Mouse (Mus musculus): ENCODE data around the gene 2010003K11Rik. TPM values are rescaled to one million over a fixed set of nuclear protein-coding genes. Genes with fewer than 3 reads are reported as not detected.

The 2010003K11Rik gene
- polyA plus RNA-seq (2012; rRNA removed): not detected in 2 replicates

DNA sequence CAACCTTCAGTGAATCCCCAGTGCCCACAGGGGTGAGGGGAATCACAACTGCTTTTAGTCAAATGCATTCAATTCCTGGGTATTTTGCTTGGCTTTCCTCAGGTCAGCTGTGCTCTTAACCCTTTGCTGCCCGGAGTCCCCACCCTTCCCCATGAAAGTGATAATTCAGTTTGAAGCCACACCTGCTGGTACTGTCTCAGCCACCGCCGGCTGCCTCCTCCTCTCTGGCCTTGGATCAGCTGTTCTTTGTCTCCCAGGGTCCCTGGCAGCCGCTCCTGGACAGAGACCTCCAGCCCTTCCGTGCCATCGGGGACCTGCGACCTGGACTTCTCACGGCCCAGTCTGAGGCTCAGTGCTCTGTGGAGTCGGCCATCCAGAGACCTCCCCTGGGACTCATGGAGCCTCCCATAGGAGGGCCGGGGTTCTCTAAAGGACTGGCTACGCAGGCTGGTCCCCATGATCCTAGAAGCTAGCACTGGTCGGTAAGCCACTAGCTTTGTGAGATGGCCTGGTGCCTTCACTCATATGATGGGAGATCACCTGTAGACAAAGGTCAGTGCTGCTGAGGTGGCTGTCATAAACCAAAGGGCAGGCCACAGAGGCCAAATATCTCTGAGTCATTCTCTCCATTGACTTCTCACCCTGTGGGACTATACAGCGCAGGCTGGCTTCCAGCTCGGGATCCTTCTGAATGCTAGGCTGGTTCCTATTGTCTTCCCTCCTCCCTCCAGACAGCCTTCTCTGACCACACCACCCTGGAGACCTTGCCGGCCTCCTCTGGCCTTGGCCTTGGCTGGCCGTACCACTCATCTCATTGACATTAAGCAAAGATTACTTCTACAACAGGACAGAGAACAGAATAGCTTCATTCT, at the start of gene 2010003K11Rik:
Gene 2010003K11Rik (minus strand): TSS at position 522 of the 872 bp plus-strand sequence.
- no peak for TF ChIP-seq POLR2A (IDR thresholded peaks at IDR 0.05; ENCODE audit: extremely low read depth, insufficient read depth, low read length)
- Histone ChIP-seq H3K27ac (ENCODE audit: insufficient read depth, low read length) (no peak within 1 kb of the TSS), H3K4me1 (ENCODE audit: control insufficient read depth, insufficient read depth, low read length) (no peaks in the 10 kb centered on the region), H3K4me3 (ENCODE audit: insufficient read depth, low read length) (no peak within 1 kb of the TSS)

GRCm38 (mm10) chr19:4547801-4548200, 49.4 kb upstream of the 2010003K11Rik start:
- no peak for TF ChIP-seq CTCF (IDR thresholded peaks at IDR 0.05; ENCODE audit: extremely low read depth, insufficient read depth, low read length)
- no peak for TF ChIP-seq POLR2A (IDR thresholded peaks at IDR 0.05; ENCODE audit: extremely low read depth, insufficient read depth, low read length)
- H3K27ac ChIP-seq (ENCODE audit: insufficient read depth, low read length): no peak overlapping the region
- H3K4me1 ChIP-seq (ENCODE audit: control insufficient read depth, insufficient read depth, low read length): no peaks in the 10 kb centered on the region
- no peak overlapping the region for H3K4me3 ChIP-seq (ENCODE audit: insufficient read depth, low read length)

GRCm38 (mm10) chr19:4545841-4546240, 47.5 kb upstream of the 2010003K11Rik start:
- H3K27ac ChIP-seq (ENCODE audit: insufficient read depth, low read length): no peak overlapping the region
- H3K4me1 ChIP-seq (ENCODE audit: control insufficient read depth, insufficient read depth, low read length): no peaks in the 10 kb centered on the region
- no peak for TF ChIP-seq CTCF (IDR thresholded peaks at IDR 0.05; ENCODE audit: extremely low read depth, insufficient read depth, low read length)
- no peak for TF ChIP-seq POLR2A (IDR thresholded peaks at IDR 0.05; ENCODE audit: extremely low read depth, insufficient read depth, low read length)
- H3K4me3 ChIP-seq (ENCODE audit: insufficient read depth, low read length): no peak overlapping the region

- no peaks in the 10 kb centered on the region for H3K4me1 ChIP-seq (ENCODE audit: control insufficient read depth, insufficient read depth, low read length)
- H3K27ac ChIP-seq (ENCODE audit: insufficient read depth, low read length): no peak overlapping the region
- H3K4me3 ChIP-seq (ENCODE audit: insufficient read depth, low read length): no peak overlapping the region
- no peak for TF ChIP-seq POLR2A (IDR thresholded peaks at IDR 0.05; ENCODE audit: extremely low read depth, insufficient read depth, low read length)
- no peak for TF ChIP-seq CTCF (IDR thresholded peaks at IDR 0.05; ENCODE audit: extremely low read depth, insufficient read depth, low read length)
Observed at GRCm38 (mm10) chr19:4545091-4545490, 46.7 kb upstream of the 2010003K11Rik start.

DNA sequence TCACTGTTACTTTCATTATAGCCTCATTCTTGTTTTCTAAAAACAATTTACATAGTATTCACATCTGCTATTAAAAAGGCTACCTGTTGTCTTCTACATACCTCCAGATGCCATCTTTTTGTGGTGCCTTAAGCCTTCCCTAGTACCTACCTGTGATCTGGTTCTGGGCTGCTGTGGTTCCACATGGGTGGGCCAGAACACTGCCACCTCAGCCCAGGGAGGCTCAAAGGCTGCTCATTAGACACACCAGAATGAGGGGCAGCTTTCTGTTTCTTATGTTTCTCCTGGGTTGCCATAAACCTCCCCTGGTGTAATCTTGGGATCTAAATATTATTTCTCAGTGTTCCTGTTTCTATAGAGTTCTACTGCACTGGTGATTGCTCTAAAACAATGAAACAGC, 43.7 kb upstream of the 2010003K11Rik start:
- Histone ChIP-seq H3K4me3 (ENCODE audit: insufficient read depth, low read length) (no peak overlapping the region), H3K27ac (ENCODE audit: insufficient read depth, low read length) (no peak overlapping the region), H3K4me1 (ENCODE audit: control insufficient read depth, insufficient read depth, low read length) (no peaks in the 10 kb centered on the region)
- TF ChIP-seq CTCF (IDR thresholded peaks at IDR 0.05; ENCODE audit: extremely low read depth, insufficient read depth, low read length): no peak
- TF ChIP-seq POLR2A (IDR thresholded peaks at IDR 0.05; ENCODE audit: extremely low read depth, insufficient read depth, low read length): no peak

GRCm38 (mm10) chr19:4540992-4541391, 42.6 kb upstream of the 2010003K11Rik start:
- H3K4me1 ChIP-seq (ENCODE audit: control insufficient read depth, insufficient read depth, low read length): no peaks in the 10 kb centered on the region
- H3K4me3 ChIP-seq (ENCODE audit: insufficient read depth, low read length): no peak overlapping the region
- H3K27ac ChIP-seq (ENCODE audit: insufficient read depth, low read length): no peak overlapping the region
- TF ChIP-seq CTCF (IDR thresholded peaks at IDR 0.05; ENCODE audit: extremely low read depth, insufficient read depth, low read length): no peak
- no peak for TF ChIP-seq POLR2A (IDR thresholded peaks at IDR 0.05; ENCODE audit: extremely low read depth, insufficient read depth, low read length)

- Histone ChIP-seq H3K27ac (ENCODE audit: insufficient read depth, low read length) (no peak overlapping the region), H3K4me3 (ENCODE audit: insufficient read depth, low read length) (no peak overlapping the region), H3K4me1 (ENCODE audit: control insufficient read depth, insufficient read depth, low read length) (no peaks in the 10 kb centered on the region)
- TF ChIP-seq POLR2A (IDR thresholded peaks at IDR 0.05; ENCODE audit: extremely low read depth, insufficient read depth, low read length) (no peak), CTCF (IDR thresholded peaks at IDR 0.05; ENCODE audit: extremely low read depth, insufficient read depth, low read length) (no peak)
Observed at GRCm38 (mm10) chr19:4540263-4540662, 41.9 kb upstream of the 2010003K11Rik start.

GRCm38 (mm10) chr19:4536606-4537005, 38.2 kb upstream of the 2010003K11Rik start:
- TF ChIP-seq CTCF (IDR thresholded peaks at IDR 0.05; ENCODE audit: extremely low read depth, insufficient read depth, low read length) (no peak), POLR2A (IDR thresholded peaks at IDR 0.05; ENCODE audit: extremely low read depth, insufficient read depth, low read length) (no peak)
- Histone ChIP-seq H3K4me1 (ENCODE audit: control insufficient read depth, insufficient read depth, low read length) (no peaks in the 10 kb centered on the region), H3K27ac (ENCODE audit: insufficient read depth, low read length) (no peak overlapping the region), H3K4me3 (ENCODE audit: insufficient read depth, low read length) (no peak overlapping the region)

- Histone ChIP-seq H3K27ac (ENCODE audit: insufficient read depth, low read length) (no peak overlapping the region), H3K4me3 (ENCODE audit: insufficient read depth, low read length) (no peak overlapping the region)
- no peak for TF ChIP-seq CTCF (IDR thresholded peaks at IDR 0.05; ENCODE audit: extremely low read depth, insufficient read depth, low read length)
- no peak for TF ChIP-seq POLR2A (IDR thresholded peaks at IDR 0.05; ENCODE audit: extremely low read depth, insufficient read depth, low read length)
Observed at GRCm38 (mm10) chr19:4535922-4536321, 37.5 kb upstream of the 2010003K11Rik start.

GRCm38 (mm10) chr19:4534646-4535045, 36.3 kb upstream of the 2010003K11Rik start:
- H3K27ac ChIP-seq (ENCODE audit: insufficient read depth, low read length): no peak overlapping the region
- H3K4me3 ChIP-seq (ENCODE audit: insufficient read depth, low read length): no peak overlapping the region
- no peaks in the 10 kb centered on the region for H3K4me1 ChIP-seq (ENCODE audit: control insufficient read depth, insufficient read depth, low read length)
- TF ChIP-seq POLR2A (IDR thresholded peaks at IDR 0.05; ENCODE audit: extremely low read depth, insufficient read depth, low read length): no peak

More at GRCm38 (mm10) chr19:4535922-4536321, 37.5 kb upstream of the 2010003K11Rik start:
- no peaks in the 10 kb centered on the region for H3K4me1 ChIP-seq (ENCODE audit: control insufficient read depth, insufficient read depth, low read length)
